Comparison of ENCODE assay signal across 9 mouse cellular contexts in the genomic region with DNA sequence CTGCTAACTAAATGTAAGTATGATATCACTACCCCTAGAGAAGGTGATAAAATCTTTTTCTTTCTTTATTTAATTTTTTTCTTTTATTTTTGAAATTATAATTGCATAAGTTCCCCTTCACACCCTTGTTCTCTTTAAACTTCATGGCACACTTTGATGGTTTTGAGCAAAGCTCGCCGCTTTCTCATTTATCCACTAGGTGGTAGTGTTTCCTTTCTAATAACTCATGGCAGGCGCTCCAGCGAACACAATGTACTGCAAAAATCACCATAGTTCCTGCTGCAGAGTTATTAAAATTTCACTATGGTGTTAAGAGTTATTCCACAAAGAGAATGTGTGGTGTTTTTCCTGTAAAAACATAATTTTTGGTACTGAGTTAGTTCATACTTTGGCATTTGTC. TPM values are rescaled to one million over a fixed set of nuclear protein-coding genes. Genes with fewer than 3 reads are reported as not detected.
DNase-seq lines count a peak whose midpoint lies in the region; ATAC-seq lines count a peak whose summit lies in the region.
"Had no signal": no experiment of that assay in that cellular context is flagged by ENCODE, and none has a peak within 500 bp of the region (broad histone marks: within the 10 kb centered on the region; RNA-seq: fewer than 3 reads in every experiment).

No protein-coding gene starts in this region.

- H3K27ac ChIP-seq in neural tube, embryonic 15.5 days (replicated peaks) = no peak overlapping the region
- no peak overlapping the region for H3K27ac ChIP-seq in embryonic facial prominence, embryonic 14.5 days (replicated peaks; ENCODE audit: low read depth, low read length)
- no peak overlapping the region for H3K27ac ChIP-seq in limb, embryonic 11.5 days (replicated peaks; ENCODE audit: low read depth, low read length)
- H3K27ac ChIP-seq: embryonic facial prominence, embryonic 15.5 days had no signal

- DNase-seq in neural tube, embryonic 10.5 days (ENCODE audit: extremely low spot score, low spot score) = peak; percentile 39
- DNase-seq in adrenal gland, postnatal 14 days = peak; percentile 33
- DNase-seq in embryonic facial prominence, embryonic 14.5 days (ENCODE audit: low spot score) = peak; percentile 71
- peak; percentile 23 for DNase-seq in kidney, adult 18-20 months
- DNase-seq in limb, embryonic 11.5 days (ENCODE audit: low spot score) = peak; percentile 73
- DNase-seq in retina, postnatal 1 day = peak; percentile 72
- DNase-seq in urinary bladder, postnatal 10 days (ENCODE audit: low spot score) = no peak

- H3K4me3 ChIP-seq in neural tube, embryonic 15.5 days (replicated peaks) = no peak overlapping the region
- no peak overlapping the region for H3K4me3 ChIP-seq in embryonic facial prominence, embryonic 14.5 days (ENCODE audit: low read depth, low read length)
- no peak overlapping the region for H3K4me3 ChIP-seq in limb, embryonic 11.5 days (ENCODE audit: low read depth, low read length)
- H3K4me3 ChIP-seq: embryonic facial prominence, embryonic 15.5 days had no signal

- H3K4me1 ChIP-seq in neural tube, embryonic 15.5 days = no peaks in the 10 kb centered on the region
- no peaks in the 10 kb centered on the region for H3K4me1 ChIP-seq in embryonic facial prominence, embryonic 14.5 days (ENCODE audit: control insufficient read depth, insufficient read depth, low read length)
- peaks cover 6% of the 10 kb centered on the region; the same call in 1 of the 2 replicates for H3K4me1 ChIP-seq in limb, embryonic 11.5 days (ENCODE audit: control insufficient read depth, insufficient read depth, low read length)
- H3K4me1 ChIP-seq: embryonic facial prominence, embryonic 15.5 days had no signal

- H3K9ac ChIP-seq in neural tube, embryonic 15.5 days (replicated peaks) = no peak overlapping the region
- no peak overlapping the region for H3K9ac ChIP-seq in embryonic facial prominence, embryonic 14.5 days (ENCODE audit: low read depth, low read length)
- H3K9ac ChIP-seq in limb, embryonic 11.5 days (ENCODE audit: low read length) = no peak overlapping the region
- H3K9ac ChIP-seq: embryonic facial prominence, embryonic 15.5 days had no signal

- WGBS in neural tube, embryonic 15.5 days = 1% methylated on average over 4 of the region's 4 CpGs
- 2% methylated on average over 4 of the region's 4 CpGs for WGBS in embryonic facial prominence, embryonic 14.5 days
- 1% methylated on average over 4 of the region's 4 CpGs for WGBS in limb, embryonic 11.5 days

- H3K27me3 ChIP-seq in neural tube, embryonic 15.5 days (replicated peaks) = 0 out of 2 replicates have a peak, but pooled peaks cover 3% of the 10 kb centered on the region
- H3K27me3 ChIP-seq in embryonic facial prominence, embryonic 14.5 days (replicated peaks; ENCODE audit: control insufficient read depth, insufficient read depth, low read length) = no peaks in the 10 kb centered on the region
- no peaks in the 10 kb centered on the region for H3K27me3 ChIP-seq in limb, embryonic 11.5 days (ENCODE audit: control insufficient read depth, insufficient read depth, low read length)
- H3K27me3 ChIP-seq: embryonic facial prominence, embryonic 15.5 days had no signal

- no peak overlapping the region for H3K4me2 ChIP-seq in neural tube, embryonic 15.5 days
- no peak overlapping the region for H3K4me2 ChIP-seq in embryonic facial prominence, embryonic 14.5 days (ENCODE audit: low read depth, low read length)
- H3K4me2 ChIP-seq in limb, embryonic 11.5 days (ENCODE audit: low read depth, severe bottlenecking) = no peak overlapping the region
- H3K4me2 ChIP-seq: embryonic facial prominence, embryonic 15.5 days had no signal

- no peaks in the 10 kb centered on the region for H3K36me3 ChIP-seq in neural tube, embryonic 15.5 days
- H3K36me3 ChIP-seq in embryonic facial prominence, embryonic 14.5 days (ENCODE audit: control insufficient read depth, insufficient read depth, low read length) = no peaks in the 10 kb centered on the region
- no peaks in the 10 kb centered on the region for H3K36me3 ChIP-seq in limb, embryonic 11.5 days (ENCODE audit: control insufficient read depth, insufficient read depth, low read length)
- H3K36me3 ChIP-seq: embryonic facial prominence, embryonic 15.5 days had no signal

- no peak for ATAC-seq in neural tube, embryonic 15.5 days (ENCODE audit: low FRiP score)
- peak; percentile 47; the same call in 1 of the 2 replicates for ATAC-seq in embryonic facial prominence, embryonic 14.5 days (ENCODE audit: low read depth)
- ATAC-seq in limb, embryonic 11.5 days (ENCODE audit: insufficient number of reproducible peaks, low FRiP score, low TSS enrichment, low read depth) = no peak

- no peaks in the 10 kb centered on the region for H3K9me3 ChIP-seq in neural tube, embryonic 15.5 days (replicated peaks)
- no peaks in the 10 kb centered on the region for H3K9me3 ChIP-seq in embryonic facial prominence, embryonic 14.5 days (ENCODE audit: control insufficient read depth, low read length)
- no peaks in the 10 kb centered on the region for H3K9me3 ChIP-seq in limb, embryonic 11.5 days (ENCODE audit: control insufficient read depth, low read length)
- H3K9me3 ChIP-seq: embryonic facial prominence, embryonic 15.5 days had no signal

RNA-seq across cellular contexts. Expression of gene Frg1, which starts 26.7 kb away (rescaled TPM):
- 71.5 and 75.5 TPM in 2 replicates for polyA plus RNA-seq in neural tube, embryonic 15.5 days (2015; fragmentation: Nextera tagmentation; extraction: Ambion mirVana)
- total RNA-seq in adrenal gland, postnatal 14 days (2021) = 49.4 and 51.4 TPM in 2 replicates
- polyA plus RNA-seq in embryonic facial prominence, embryonic 14.5 days (2014; fragmentation: Nextera tagmentation; extraction: Ambion mirVana) = 73.6 and 74.8 TPM in 2 replicates
- 137 and 141 TPM in 2 replicates for polyA plus RNA-seq in limb, embryonic 11.5 days (2014; fragmentation: Nextera tagmentation; extraction: Ambion mirVana)
